Mouse (Mus musculus): ENCODE results near the gene Hes3. TPM values are rescaled to one million over a fixed set of nuclear protein-coding genes. Genes with fewer than 3 reads are reported as not detected.

Hes3 gene
- polyA plus RNA-seq (2016; fragmentation: Nextera tagmentation; extraction: Ambion mirVana) = not detected in 2 replicates

GRCm38 (mm10) chr4:152291562-152291961 lies at the start of gene Hes3:
Gene Hes3, minus strand, starts transcription at chr4:152291662.
- DNase-seq (ENCODE audit: low spot score) = no peak
- H3K4me3 ChIP-seq = peak within 1 kb of the TSS; percentile 22
- H3K27ac ChIP-seq = no peak within 1 kb of the TSS
- 33% methylated on average over 6 of the region's 6 CpGs for WGBS
- H3K36me3 ChIP-seq = no peaks in the 10 kb centered on the region
- H3K27me3 ChIP-seq (ENCODE audit: insufficient read depth, poor library complexity, severe bottlenecking) = peaks cover 85% of the 10 kb centered on the region
- H3K9me3 ChIP-seq = no peaks in the 10 kb centered on the region
- H3K4me1 ChIP-seq = peaks cover 34% of the 10 kb centered on the region

- peaks cover 4% of the 10 kb centered on the region; the same call in 1 of the 2 replicates for H3K36me3 ChIP-seq
- H3K27ac ChIP-seq = no peak overlapping the region
- peaks cover 91% of the 10 kb centered on the region for H3K27me3 ChIP-seq (ENCODE audit: insufficient read depth, poor library complexity, severe bottlenecking)
- no peaks in the 10 kb centered on the region for H3K9me3 ChIP-seq
- H3K4me3 ChIP-seq = no peak overlapping the region
- peaks cover 46% of the 10 kb centered on the region for H3K4me1 ChIP-seq
- DNase-seq (ENCODE audit: low spot score) = no peak
- WGBS = 33% methylated on average over 15 of the region's 15 CpGs
These were observed 49.3 kb upstream of the Hes3 start for GRCm38 (mm10) chr4:152340584-152341284.

GRCm38 (mm10) chr4:152339293-152339790 lies 47.9 kb upstream of the Hes3 start:
- Histone ChIP-seq H3K27ac (0 out of 2 replicates have a peak overlapping the region, but pooled peaks have one; percentile 29), H3K4me1 (peaks cover 32% of the 10 kb centered on the region), H3K9me3 (no peaks in the 10 kb centered on the region), H3K36me3 (peaks cover 18% of the 10 kb centered on the region), H3K27me3 (ENCODE audit: insufficient read depth, poor library complexity, severe bottlenecking) (peaks cover 98% of the 10 kb centered on the region), H3K4me3 (peak overlapping the region; percentile 67)
- DNase-seq (ENCODE audit: low spot score) = no peak
- 2% methylated on average over 26 of the region's 26 CpGs for WGBS

DNA sequence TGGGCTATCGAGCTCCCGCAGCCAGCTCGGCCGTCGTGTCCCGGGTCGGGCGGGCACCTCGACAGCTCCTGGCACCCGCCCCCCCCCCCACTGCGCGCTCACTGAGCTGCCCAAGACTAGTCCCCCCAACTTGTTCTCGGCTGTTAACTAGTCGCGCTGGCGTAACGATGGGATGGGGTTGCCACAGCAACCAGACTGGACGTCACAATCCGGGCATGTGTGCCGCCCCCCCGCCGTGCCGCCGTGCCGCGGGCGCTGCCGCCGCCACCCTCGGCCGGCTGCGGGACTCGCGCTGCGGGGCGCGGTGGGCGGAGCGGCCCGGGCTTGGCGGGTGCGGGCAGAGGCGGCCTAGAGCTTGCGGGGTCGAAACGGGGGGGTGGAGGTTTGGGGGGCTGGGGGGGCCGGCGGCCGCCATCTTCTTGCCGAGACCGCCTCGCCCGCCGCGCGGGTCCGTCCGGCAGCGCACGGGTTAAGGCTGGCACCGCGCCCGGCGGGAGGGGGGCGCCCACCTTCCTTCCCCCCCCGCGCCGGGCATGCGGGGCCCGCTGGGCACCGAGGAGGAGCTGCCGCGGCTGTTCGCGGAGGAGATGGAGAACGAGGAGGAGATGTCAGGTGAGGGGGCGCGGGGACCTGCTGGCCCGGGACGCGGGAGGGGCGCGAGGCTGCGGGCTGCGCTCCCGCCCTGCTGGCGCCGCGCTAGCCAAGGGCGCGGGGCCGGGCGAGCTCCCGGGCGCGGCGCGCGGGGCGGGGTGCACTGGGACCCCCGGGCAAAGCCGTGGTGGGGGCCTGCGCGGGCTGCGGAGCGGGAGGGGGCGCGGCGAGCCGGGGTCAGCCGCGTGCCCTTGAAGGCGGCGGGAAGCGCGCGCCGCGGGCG lies 47.2 kb upstream of the Hes3 start, which contains the start of gene Chd5:
TSS of gene Chd5 (plus strand) at position 233 of the 874 bp plus-strand sequence.
- 2% methylated on average over 118 of the region's 120 CpGs for WGBS
- peaks cover 29% of the 10 kb centered on the region for H3K4me1 ChIP-seq
- peaks cover 25% of the 10 kb centered on the region for H3K36me3 ChIP-seq
- H3K27me3 ChIP-seq (ENCODE audit: insufficient read depth, poor library complexity, severe bottlenecking) = peaks cover 92% of the 10 kb centered on the region
- H3K27ac ChIP-seq = peak within 1 kb of the TSS; percentile 29; the same call in 1 of the 2 replicates
- no peaks in the 10 kb centered on the region for H3K9me3 ChIP-seq
- H3K4me3 ChIP-seq = peak within 1 kb of the TSS; percentile 67
- no peak for DNase-seq (ENCODE audit: low spot score)

GRCm38 (mm10) chr4:152337772-152338171 lies 46.3 kb upstream of the Hes3 start:
- no peaks in the 10 kb centered on the region for H3K9me3 ChIP-seq
- WGBS = 26% methylated on average over 6 of the region's 6 CpGs
- no peak overlapping the region for H3K27ac ChIP-seq
- H3K4me3 ChIP-seq = no peak overlapping the region
- no peak for DNase-seq (ENCODE audit: low spot score)
- H3K27me3 ChIP-seq (ENCODE audit: insufficient read depth, poor library complexity, severe bottlenecking) = peaks cover 84% of the 10 kb centered on the region
- H3K36me3 ChIP-seq = peaks cover 34% of the 10 kb centered on the region
- peaks cover 29% of the 10 kb centered on the region for H3K4me1 ChIP-seq

DNA sequence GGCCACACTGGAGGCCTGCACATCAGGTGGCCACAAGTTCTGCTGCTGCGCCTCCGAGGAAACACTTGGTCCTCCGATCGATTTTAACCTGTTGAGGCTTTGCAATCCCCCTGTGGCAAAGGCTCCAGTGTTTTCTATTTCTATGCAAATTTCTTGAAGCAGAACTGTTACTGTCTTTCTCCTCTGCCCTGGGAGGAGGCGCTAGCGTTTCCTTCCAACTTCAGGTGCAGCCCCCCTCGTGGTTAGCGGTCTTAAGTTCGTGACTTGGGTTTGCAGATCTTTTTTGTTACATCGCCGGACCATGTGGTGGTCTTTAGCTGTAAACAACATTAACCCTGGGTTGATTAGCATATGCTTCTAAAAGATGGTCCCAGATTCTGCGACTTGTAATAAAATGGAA lies 42.1 kb upstream of the Hes3 start:
- H3K36me3 ChIP-seq = peaks cover 76% of the 10 kb centered on the region
- no peak for DNase-seq (ENCODE audit: low spot score)
- 92% methylated on average over 12 of the region's 12 CpGs for WGBS
- peaks cover 6% of the 10 kb centered on the region for H3K4me1 ChIP-seq
- H3K9me3 ChIP-seq = no peaks in the 10 kb centered on the region
- no peak overlapping the region for H3K27ac ChIP-seq
- no peak overlapping the region for H3K4me3 ChIP-seq
- peaks cover 42% of the 10 kb centered on the region for H3K27me3 ChIP-seq (ENCODE audit: insufficient read depth, poor library complexity, severe bottlenecking)

DNA sequence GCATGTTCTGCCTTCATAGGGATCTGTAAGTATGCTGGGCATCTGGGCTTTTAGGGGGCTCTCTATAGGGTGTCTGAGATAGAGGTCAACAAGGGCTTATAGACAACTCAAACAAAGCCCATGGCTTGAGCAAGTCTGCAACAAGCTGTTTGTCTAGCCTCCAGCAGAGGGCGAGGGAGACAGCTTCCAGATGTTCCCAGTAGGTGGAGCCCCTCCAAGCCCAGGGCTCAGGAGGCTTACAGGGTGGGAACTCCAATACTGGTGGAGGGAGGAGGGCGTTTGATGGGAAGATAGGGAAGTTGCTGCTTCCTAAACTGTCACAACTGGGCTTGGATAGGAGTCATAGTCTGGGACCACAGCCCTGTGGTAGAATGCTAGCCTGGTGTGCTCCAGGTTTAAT lies 41.5 kb upstream of the Hes3 start:
- Histone ChIP-seq H3K27me3 (ENCODE audit: insufficient read depth, poor library complexity, severe bottlenecking) (peaks cover 36% of the 10 kb centered on the region), H3K4me1 (no peaks in the 10 kb centered on the region; the same call in 1 of the 2 replicates), H3K4me3 (no peak overlapping the region), H3K9me3 (no peaks in the 10 kb centered on the region), H3K27ac (no peak overlapping the region), H3K36me3 (peaks cover 82% of the 10 kb centered on the region)
- DNase-seq (ENCODE audit: low spot score) = no peak
- 35% methylated on average over 2 of the region's 2 CpGs for WGBS

- Histone ChIP-seq H3K4me3 (no peak overlapping the region), H3K36me3 (peaks cover 66% of the 10 kb centered on the region), H3K9me3 (no peaks in the 10 kb centered on the region), H3K4me1 (peaks cover 14% of the 10 kb centered on the region), H3K27me3 (ENCODE audit: insufficient read depth, poor library complexity, severe bottlenecking) (no peaks in the 10 kb centered on the region), H3K27ac (no peak overlapping the region)
- WGBS = 81% methylated on average over 6 of the region's 6 CpGs
- no peak for DNase-seq (ENCODE audit: low spot score)
These were observed 37.2 kb upstream of the Hes3 start for GRCm38 (mm10) chr4:152328691-152329090.

- no peaks in the 10 kb centered on the region for H3K9me3 ChIP-seq
- H3K27me3 ChIP-seq (ENCODE audit: insufficient read depth, poor library complexity, severe bottlenecking) = peaks cover 3% of the 10 kb centered on the region; the same call in 1 of the 2 replicates
- peaks cover 45% of the 10 kb centered on the region for H3K36me3 ChIP-seq
- peak overlapping the region; percentile 94 for H3K27ac ChIP-seq
- H3K4me1 ChIP-seq = peaks cover 14% of the 10 kb centered on the region
- 1% methylated on average over 11 of the region's 11 CpGs for WGBS
- H3K4me3 ChIP-seq = peak overlapping the region; percentile 95
- DNase-seq (ENCODE audit: low spot score) = no peak
These were observed 35.1 kb upstream of the Hes3 start for GRCm38 (mm10) chr4:152326543-152326942.

GRCm38 (mm10) chr4:152325574-152326411 lies 34.3 kb upstream of the Hes3 start, which contains the start of gene Rpl22:
Gene Rpl22, plus strand, starts transcription at chr4:152325742.
- 1% methylated on average over 65 of the region's 70 CpGs for WGBS
- Histone ChIP-seq H3K27me3 (ENCODE audit: insufficient read depth, poor library complexity, severe bottlenecking) (peaks cover 7% of the 10 kb centered on the region; the same call in 1 of the 2 replicates), H3K9me3 (no peaks in the 10 kb centered on the region), H3K4me1 (peaks cover 14% of the 10 kb centered on the region), H3K36me3 (peaks cover 37% of the 10 kb centered on the region), H3K27ac (peak within 1 kb of the TSS; percentile 94), H3K4me3 (peak within 1 kb of the TSS; percentile 95)
- DNase-seq (ENCODE audit: low spot score) = peak; percentile 98

DNA sequence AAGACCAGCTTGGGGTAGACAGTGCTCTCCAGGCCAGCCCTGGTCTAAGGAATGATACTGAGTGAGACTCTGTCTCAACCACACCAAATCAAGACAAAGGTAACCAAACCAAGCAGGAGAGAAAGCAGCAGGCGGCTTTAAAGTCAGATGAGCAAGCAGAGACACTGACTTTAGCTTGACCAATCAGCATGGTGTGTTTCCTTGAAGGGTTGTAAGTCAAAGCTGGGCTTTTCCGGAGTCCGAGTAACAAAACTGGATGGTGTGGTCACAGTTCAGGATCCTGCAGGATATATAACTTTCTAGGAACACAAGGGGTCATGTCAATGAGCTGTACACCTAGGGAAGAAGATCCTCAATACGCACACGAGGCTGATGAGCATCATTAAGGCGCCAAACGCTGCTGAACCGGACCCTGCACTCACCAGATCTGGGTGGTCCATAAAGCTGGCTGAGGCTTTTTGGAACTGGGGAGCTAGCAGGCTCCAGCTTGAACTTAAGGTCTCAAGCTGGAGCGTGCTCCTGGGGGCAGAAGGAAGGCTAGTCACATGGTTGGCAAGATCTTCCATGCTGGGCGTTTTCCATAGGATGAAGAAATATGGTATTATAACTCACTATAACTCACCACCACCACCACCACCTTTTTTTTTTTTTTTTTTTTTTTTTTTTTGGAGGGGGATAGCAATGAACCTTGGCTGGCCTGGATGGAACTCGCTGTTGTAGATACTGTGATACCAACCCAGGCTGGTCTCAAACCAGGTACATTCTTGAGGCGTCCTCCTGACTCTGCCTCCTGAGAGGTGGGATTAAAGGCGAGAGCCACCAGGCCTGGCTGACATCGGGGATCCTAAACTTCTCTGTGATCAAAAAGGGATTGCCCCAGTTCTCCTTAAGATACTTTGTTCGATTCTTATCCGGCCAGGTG lies 33.4 kb upstream of the Hes3 start:
- Histone ChIP-seq H3K9me3 (no peaks in the 10 kb centered on the region), H3K4me3 (peak overlapping the region; percentile 95), H3K27me3 (ENCODE audit: insufficient read depth, poor library complexity, severe bottlenecking) (peaks cover 7% of the 10 kb centered on the region; the same call in 1 of the 2 replicates), H3K4me1 (peaks cover 14% of the 10 kb centered on the region), H3K27ac (peak overlapping the region; percentile 94), H3K36me3 (peaks cover 28% of the 10 kb centered on the region)
- 43% methylated on average over 16 of the region's 16 CpGs for WGBS
- no peak for DNase-seq (ENCODE audit: low spot score)
